Mouse (Mus musculus) heart, postnatal 4 days (tissue): ENCODE results near the gene Pepd. TPM values are rescaled to one million over a fixed set of nuclear protein-coding genes. Genes with fewer than 3 reads are reported as not detected.

Experiments
- DNase-seq: peaks from one replicate; pipeline ENCODE4 v3.0.0; 2021
- total RNA-seq, 2 experiments: library from RNA; stranded (reverse); gene quantifications; 2 replicates each; pipeline ENCODE4 v1.2.3; 2021

Pepd gene
- total RNA-seq, 2 experiments from 2014 or later, result 24.4 to 26.9 TPM

DNA sequence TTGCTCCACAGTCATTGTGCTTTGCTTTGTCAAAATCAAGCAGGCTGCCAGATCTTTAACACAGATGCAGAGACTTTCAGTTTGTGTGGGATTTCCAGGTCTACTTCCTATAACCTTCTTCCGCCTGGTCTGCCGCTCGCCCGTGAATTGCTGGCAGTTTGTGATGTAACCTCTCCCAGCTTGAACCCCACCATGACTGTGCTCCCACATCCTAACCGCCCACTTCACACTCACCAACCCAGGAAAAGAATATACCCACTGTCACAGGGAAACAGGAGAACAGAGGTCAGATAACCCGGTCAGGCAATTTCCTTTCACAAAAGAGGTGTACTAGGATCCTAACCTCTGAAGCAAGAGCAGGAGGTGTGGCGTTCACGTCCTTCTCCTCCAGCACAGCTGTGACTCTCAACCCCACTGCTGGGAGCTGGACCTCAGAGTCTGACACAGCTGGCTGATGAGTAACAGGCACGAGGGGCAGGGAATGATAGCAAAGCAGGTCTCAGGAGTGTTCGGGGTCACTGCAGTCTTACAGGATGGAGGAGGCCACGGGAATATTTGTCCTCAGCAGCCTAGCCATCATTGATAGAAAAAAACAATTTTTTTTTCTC is 72.5 kb downstream of the Pepd start:
- peak; percentile 13 for DNase-seq

GRCm38 (mm10) chr7:34985216-34985615 is 73.0 kb downstream of the Pepd start:
- DNase-seq, result no peak

GRCm38 (mm10) chr7:34985646-34986045 is 73.5 kb downstream of the Pepd start:
- DNase-seq, result no peak

DNA sequence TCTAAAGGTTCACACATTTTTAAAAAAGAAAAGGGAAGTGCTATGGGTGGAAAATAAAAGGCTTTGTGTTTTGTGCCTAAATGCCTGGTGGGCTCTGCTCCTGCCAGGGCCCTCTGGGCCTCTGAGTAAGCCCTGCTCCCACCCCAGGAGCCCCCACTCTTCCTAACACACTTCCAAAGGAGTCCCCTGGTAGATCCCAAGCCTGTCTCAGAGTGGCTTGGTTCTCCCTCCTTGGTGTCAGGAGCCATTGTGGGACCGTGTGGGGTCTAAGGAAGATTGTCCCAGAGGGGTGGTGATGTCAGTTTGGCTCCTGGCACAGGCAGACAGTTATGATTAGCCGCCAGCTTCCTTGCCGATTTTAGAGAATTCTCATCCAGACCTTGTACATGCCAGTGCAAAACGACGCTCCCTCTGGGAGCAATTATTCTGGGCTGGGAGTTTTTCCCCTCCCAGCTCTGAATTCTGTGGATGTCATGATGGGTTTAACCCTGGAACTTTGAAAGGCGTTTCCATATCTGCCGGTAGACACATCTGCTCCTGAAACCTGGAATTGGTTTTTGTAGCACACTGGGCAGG is 74.5 kb downstream of the Pepd start:
- no peak for DNase-seq

DNA sequence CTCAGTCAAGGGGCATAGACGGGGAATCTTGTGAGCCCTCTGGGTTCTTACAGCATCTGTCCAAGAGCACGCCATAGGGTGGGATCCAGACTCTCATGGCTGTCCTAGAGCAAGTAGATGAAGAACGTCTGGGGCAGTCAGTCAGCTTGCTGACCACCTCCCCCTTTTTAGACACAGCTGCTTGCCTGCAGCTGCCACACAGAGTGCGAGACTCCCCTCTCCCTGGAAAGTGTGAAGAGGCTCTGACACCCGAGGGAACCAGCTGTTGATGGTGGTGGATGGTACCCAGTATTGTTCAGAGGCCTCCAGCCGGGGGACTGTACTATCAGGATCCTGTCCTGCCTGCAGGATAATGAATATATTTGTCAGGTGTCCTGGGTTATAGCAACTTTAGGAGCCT is 75.1 kb downstream of the Pepd start:
- no peak for DNase-seq

DNA sequence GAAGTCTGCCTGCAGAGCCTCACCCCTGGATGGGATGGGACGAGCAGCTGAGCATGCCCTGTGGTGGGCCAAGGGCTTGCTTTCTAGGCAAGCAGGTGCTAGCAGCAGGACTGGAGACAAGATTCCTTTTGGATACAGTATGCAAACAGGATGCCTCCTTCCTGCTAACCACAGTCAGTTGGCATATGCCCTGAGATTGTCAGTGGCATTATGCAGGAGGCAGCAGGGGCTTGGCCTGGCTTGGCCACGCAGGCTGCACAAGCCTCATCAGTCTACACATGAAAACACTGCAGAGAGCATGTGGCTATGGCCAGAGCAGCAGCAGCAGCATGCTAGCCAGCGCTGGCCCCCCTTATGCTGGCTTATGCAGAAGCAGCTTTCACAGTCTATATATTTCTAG is 76.3 kb downstream of the Pepd start:
- DNase-seq, result no peak

GRCm38 (mm10) chr7:34991731-34992246 is 79.6 kb downstream of the Pepd start:
- no peak for DNase-seq

DNA sequence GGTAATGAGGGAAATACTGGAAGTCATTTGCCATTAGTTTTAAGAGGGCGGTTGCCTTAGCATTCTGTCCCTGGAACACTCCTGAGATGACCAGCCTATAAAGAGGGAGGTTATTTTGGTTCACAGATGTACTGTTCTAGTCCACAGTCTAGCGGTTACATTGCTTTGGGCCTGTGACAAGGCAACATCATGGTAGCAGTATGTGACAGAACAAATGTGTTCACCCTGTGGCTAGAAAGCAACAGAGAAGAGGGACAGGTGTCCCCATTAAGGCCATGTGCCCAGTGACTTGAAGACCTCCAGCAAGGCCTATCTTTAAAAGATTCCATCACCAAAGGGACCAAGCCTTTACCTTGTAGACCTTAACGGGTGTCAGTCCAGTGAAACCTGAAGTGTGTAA is 80.6 kb downstream of the Pepd start:
- DNase-seq, result no peak

GRCm38 (mm10) chr7:34995872-34996662 is 83.9 kb downstream of the Pepd start:
- DNase-seq, result no peak

GRCm38 (mm10) chr7:35000839-35001238 is 88.7 kb downstream of the Pepd start:
- DNase-seq, result peak; percentile 73

GRCm38 (mm10) chr7:35003171-35003737 is 91.1 kb downstream of the Pepd start:
- no peak for DNase-seq

DNA sequence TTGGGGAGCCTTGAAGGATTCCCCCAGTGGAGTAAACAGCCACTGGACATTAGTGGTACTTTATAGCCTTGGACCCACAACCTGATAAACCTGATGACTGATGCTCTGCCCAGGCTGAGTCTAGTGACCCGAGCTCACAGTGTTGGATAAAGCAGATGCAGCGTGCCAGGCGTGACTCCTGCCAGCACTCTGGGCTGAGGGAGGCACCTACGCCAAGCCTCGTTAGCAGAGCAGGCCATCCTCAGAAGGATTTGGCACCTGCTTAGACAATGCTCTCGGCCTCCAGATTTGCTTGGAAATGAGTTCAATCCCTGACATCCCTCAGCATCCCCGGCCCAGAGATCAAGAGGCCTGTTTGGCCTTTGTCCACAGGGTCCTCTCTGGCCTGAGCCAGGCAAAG is 94.5 kb downstream of the Pepd start:
- no peak for DNase-seq

DNA sequence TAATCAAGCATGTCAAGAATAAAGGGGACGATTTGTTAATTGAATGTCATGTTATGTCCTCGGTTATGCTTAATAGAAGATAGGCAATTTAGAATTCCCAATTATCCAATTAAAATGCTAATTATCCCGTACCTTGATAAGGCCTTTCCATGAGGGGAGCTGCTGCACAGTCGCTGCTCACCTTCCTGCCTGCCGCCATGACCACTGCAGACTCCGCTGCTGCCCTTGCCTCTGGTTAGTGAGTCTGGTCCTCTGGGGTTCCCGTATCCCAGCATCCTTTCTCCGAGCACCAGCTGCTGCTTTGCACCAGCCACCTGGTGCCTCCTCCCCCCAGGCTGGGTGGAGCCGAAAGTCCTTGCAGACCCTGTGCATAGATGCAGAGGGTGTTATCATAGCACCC is 101.0 kb downstream of the Pepd start:
- no peak for DNase-seq

DNA sequence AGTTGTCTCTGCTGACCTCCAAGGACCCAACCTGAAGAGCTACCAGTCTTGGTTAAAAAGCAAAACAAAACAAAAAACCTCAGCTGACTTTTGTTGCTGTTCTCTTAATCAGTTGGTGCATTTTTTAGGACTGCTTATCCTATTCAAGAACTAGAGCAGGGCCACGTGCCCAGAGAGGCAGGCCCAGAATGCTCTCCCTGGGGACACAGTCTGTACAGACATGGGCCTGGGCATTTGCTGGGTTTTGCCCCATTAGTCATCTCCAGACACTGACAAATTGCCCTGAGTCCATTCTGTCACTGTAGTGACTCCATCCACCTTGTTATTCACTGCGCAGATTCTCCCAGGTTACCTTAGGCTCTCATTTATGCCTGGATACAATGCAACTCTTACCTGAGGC is 103.1 kb downstream of the Pepd start:
- DNase-seq, result no peak

GRCm38 (mm10) chr7:35021365-35021764 is 109.2 kb downstream of the Pepd start:
- DNase-seq, result no peak

DNA sequence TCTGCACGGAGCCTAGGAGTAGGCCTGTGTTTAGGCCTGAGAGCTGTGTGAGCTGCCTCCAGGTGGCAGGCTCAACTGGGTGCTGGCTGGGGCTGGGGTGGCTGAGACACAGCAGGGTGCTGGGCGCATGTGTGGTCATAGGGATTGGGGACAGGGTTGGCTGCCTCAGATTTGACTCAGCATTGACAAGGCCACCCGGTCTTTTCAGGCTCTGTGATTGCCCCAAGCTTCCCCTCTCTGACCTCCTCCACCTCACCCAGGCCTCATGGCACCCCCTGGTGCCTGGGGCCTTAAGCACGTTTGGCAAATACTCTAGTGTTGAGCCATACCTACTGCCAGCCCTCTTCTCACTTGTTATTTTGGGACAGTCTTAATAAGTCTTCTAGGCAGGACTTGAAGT is 111.1 kb downstream of the Pepd start:
- DNase-seq, result no peak

- DNase-seq, result no peak
Measured at GRCm38 (mm10) chr7:35024426-35024825, 112.2 kb downstream of the Pepd start.

- peak; percentile 86 for DNase-seq
Measured at GRCm38 (mm10) chr7:35025409-35026275, 113.5 kb downstream of the Pepd start.

GRCm38 (mm10) chr7:35026276-35026630 is 114.1 kb downstream of the Pepd start:
- no peak for DNase-seq

DNA sequence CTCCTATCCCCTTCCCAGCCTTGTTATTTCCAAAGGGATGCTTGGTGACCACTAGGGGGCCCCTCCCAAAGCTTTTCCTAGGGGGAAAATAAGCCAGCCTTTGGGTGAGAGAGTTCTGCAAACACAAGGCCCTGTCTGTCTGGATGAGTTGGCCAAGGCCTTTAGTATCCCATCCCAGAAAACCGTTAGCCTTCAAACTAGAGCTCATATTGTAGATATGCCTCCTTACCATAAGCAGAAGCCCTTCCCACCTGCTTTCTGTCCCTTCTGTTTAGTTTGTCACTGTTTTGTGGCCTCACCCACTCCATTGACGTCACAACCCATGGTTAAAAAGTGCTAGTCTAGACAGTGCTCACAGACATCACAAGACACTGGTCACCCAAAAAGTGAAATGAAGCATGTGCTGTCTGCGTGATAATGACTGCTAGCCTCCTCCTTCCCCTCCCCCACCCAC is 114.7 kb downstream of the Pepd start:
- peak; percentile 67 for DNase-seq

DNA sequence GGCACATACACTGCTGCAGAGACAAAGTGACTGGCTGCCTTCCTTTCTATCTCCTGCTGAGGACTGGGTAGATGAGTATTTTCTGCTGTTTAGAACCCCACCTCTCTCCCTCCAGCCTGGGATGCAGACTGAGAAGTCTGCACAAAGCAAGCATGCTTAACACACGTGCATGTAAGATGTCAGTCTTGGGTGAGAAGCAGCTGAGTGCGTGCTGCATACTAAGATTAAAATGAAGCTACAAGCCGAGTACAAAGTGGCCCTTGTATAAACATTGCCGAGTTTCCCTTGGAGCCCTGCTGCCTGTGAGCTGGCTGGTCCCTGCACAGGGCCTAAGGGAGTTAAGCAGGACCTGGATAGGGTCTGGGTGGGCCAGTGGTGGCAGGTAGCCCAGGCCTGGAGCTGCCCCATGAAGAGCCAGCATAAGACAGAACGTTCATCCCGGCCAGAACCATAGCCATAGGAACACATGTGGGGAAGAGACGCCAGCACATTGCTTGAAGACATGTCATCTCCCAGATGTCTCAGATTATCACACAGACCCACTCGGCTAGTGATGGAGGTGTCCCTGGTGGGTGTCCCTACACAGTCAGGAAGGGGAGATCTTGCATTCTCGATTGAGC is 115.7 kb downstream of the Pepd start:
- no peak for DNase-seq

DNA sequence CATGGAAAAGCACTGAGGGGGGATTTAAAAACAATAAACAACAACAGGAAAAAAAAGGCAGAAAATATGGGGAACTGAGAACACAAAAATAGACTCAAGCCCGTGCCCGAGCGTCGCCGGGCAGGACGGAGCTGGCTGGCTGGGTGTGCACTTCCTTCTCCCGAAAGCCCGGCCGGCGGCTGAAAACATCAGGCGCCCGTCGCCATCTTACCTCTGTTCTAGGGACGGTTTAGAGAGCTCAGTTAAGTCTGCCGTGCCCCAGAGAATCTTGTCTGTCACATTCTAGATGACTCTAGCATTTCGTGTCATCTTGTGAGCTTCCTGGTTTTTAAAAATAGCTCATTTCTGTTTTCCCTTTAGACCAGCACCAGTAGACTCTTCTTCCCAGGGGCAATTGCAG is 116.4 kb downstream of the Pepd start:
- no peak for DNase-seq
